Mouse (Mus musculus): Measurements from ENCODE around the gene Ipo11. TPM values are rescaled to one million over a fixed set of nuclear protein-coding genes. Genes with fewer than 3 reads are reported as not detected.

Gene Ipo11
- polyA plus RNA-seq (2012; ENCODE audit: insufficient read depth, insufficient read length, missing spikeins) = 24.3 and 25.3 TPM in 2 replicates

DNA sequence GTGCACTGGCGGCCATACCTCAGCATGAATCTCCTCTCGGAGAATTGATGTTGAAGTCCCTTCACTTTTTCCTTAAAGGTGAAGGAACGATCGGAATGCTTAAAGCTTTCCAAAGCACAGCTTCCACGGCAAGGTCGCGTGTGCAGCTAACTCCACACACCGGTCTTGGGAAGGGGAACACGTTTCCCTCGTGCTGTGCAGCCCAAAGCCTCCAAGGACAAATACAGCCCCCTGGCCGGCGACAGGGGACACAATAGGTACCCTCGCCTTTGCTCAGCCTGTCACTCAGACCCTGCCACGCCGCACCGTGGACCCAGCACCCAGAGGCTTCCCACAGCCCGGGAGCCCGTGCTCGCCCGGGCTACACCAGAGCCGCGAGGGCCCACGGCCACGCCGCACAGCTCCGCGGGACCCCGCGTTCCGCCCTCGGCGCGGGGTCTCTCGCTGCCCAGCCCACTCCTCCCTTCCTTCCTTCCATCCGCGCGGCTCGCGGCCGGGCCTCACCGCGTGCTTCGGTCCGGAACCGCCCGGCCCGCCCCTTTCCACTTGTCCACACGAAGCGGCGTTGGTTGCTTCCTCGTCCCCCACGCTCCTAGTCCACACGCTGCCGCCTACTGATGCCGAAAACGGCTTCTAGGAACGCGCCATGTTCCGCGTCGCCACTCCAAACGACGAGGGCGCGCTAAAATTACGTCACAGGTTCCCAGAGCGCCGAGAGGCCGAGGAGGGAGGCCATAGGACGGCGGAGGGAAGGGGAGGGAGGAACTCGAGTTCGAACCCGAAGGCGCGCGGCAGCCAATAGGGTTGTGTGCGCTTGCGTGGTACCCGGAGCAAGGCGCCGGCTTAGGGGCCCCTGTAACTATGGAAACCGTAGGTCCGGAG is at the start of gene Ipo11:
Ipo11 (minus strand) TSS at position 703 of the 882 bp plus-strand sequence.
- Histone ChIP-seq H3K27ac (ENCODE audit: insufficient read depth, low read depth, low read length) (peak within 1 kb of the TSS; percentile 20; the same call in 1 of the 2 replicates), H3K4me3 (ENCODE audit: insufficient read depth, low read length) (peak within 1 kb of the TSS; percentile 99), H3K4me1 (ENCODE audit: control insufficient read depth, insufficient read depth, low read length) (peaks cover 7% of the 10 kb centered on the region)
- no peak for TF ChIP-seq POLR2A (IDR thresholded peaks at IDR 0.05; ENCODE audit: borderline replicate concordance, low read depth, low read length)
- TF ChIP-seq CTCF (IDR thresholded peaks at IDR 0.05; ENCODE audit: low read depth, low read length) = no peak

DNA sequence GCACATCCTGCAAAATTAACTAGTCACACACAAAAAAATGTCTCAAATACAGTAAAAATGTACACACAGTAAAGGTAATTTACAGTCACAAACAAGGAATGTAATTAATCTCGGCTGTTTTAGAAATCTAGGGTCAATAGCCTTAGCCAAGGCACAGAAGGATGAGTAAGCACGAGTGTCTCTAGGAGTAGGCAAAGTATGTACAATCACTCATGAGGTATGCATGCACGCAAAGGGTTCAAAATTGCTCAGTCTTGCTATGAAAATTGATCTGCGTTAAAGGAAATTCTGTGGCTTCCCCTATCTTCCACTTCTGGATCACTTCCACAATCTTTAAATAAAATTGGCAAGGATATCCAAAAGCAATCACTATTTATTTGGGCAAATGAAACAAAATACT is 24.7 kb upstream of the Ipo11 start:
- Histone ChIP-seq H3K4me3 (ENCODE audit: insufficient read depth, low read length) (no peak overlapping the region), H3K4me1 (ENCODE audit: control insufficient read depth, insufficient read depth, low read length) (no peaks in the 10 kb centered on the region), H3K27ac (ENCODE audit: insufficient read depth, low read depth, low read length) (no peak overlapping the region)
- no peak for TF ChIP-seq CTCF (IDR thresholded peaks at IDR 0.05; ENCODE audit: low read depth, low read length)
- no peak for TF ChIP-seq POLR2A (IDR thresholded peaks at IDR 0.05; ENCODE audit: borderline replicate concordance, low read depth, low read length)

DNA sequence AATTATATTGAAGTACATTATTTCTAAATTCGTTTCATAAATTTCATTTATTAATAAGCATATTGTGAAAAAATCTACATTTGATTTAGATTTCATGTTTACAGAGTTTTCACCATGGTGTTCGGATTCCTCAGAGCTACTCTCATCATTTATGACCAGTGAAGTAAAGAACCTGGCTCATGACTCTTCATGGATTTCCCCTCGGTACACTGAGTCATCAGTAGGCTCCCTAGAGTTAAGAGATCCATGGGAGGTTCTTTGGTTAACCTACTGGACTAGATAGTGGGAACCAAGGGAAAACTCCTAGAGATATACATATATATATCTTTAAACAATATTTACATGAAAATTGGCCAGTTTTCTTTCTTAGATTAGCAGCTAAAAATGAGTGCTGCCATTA is 23.8 kb upstream of the Ipo11 start:
- no peaks in the 10 kb centered on the region for H3K4me1 ChIP-seq (ENCODE audit: control insufficient read depth, insufficient read depth, low read length)
- H3K27ac ChIP-seq (ENCODE audit: insufficient read depth, low read depth, low read length) = no peak overlapping the region
- no peak overlapping the region for H3K4me3 ChIP-seq (ENCODE audit: insufficient read depth, low read length)
- no peak for TF ChIP-seq POLR2A (IDR thresholded peaks at IDR 0.05; ENCODE audit: borderline replicate concordance, low read depth, low read length)
- TF ChIP-seq CTCF (IDR thresholded peaks at IDR 0.05; ENCODE audit: low read depth, low read length) = no peak

DNA sequence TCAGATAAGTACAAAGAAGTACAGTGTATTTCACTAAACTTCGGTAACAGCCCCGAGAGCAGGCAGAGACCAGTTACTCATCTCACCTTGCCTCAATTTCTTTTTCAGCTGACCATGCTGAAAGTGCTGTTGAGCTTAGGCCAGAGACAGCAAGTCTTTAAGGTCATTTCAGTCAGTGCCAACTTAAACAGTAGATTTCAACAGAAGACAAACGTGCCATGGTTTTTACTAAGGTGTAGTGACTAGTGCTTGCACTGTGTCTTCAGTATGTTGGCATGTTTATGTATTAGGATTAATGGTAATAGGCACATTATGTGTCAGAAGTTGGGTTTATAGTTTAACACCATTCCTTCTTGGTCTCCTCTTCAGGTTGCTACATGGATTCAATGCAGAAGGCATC is 21.5 kb upstream of the Ipo11 start:
- Histone ChIP-seq H3K4me1 (ENCODE audit: control insufficient read depth, insufficient read depth, low read length) (no peaks in the 10 kb centered on the region), H3K4me3 (ENCODE audit: insufficient read depth, low read length) (no peak overlapping the region)
- TF ChIP-seq POLR2A (IDR thresholded peaks at IDR 0.05; ENCODE audit: borderline replicate concordance, low read depth, low read length) (no peak), CTCF (IDR thresholded peaks at IDR 0.05; ENCODE audit: low read depth, low read length) (no peak)

DNA sequence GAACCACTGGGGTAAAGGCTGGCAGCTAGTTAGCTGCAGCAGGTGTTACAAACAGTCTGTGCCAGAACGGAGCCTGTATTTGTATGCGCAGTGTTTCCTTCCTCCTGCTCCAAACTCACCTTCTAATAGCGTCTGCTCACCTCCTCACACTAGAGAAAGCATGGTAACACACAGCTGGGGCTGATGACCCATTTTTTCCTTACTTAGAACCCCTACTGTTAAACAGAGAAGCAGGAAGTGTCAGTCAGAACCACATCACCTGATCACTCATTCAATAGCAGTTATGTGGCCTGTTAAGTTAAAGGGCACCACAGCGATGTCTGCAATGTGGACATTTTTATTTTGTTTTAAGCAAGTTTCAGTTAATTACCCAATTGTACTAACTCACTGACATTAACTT is 20.8 kb upstream of the Ipo11 start:
- H3K27ac ChIP-seq (ENCODE audit: insufficient read depth, low read depth, low read length) = no peak overlapping the region
- H3K4me3 ChIP-seq (ENCODE audit: insufficient read depth, low read length) = no peak overlapping the region
- no peak for TF ChIP-seq POLR2A (IDR thresholded peaks at IDR 0.05; ENCODE audit: borderline replicate concordance, low read depth, low read length)
- TF ChIP-seq CTCF (IDR thresholded peaks at IDR 0.05; ENCODE audit: low read depth, low read length) = no peak
- H3K4me1 ChIP-seq (ENCODE audit: control insufficient read depth, insufficient read depth, low read length) = no peaks in the 10 kb centered on the region

More for the DNA sequence above, 21.5 kb upstream of the Ipo11 start:
- H3K27ac ChIP-seq (ENCODE audit: insufficient read depth, low read depth, low read length) = no peak overlapping the region

GRCm38 (mm10) chr13:106954880-106955279 is 18.1 kb upstream of the Ipo11 start:
- Histone ChIP-seq H3K4me3 (ENCODE audit: insufficient read depth, low read length) (no peak overlapping the region), H3K27ac (ENCODE audit: insufficient read depth, low read depth, low read length) (no peak overlapping the region), H3K4me1 (ENCODE audit: control insufficient read depth, insufficient read depth, low read length) (no peaks in the 10 kb centered on the region)
- TF ChIP-seq CTCF (IDR thresholded peaks at IDR 0.05; ENCODE audit: low read depth, low read length) (no peak), POLR2A (IDR thresholded peaks at IDR 0.05; ENCODE audit: borderline replicate concordance, low read depth, low read length) (no peak)

- TF ChIP-seq POLR2A (IDR thresholded peaks at IDR 0.05; ENCODE audit: borderline replicate concordance, low read depth, low read length) (no peak), CTCF (IDR thresholded peaks at IDR 0.05; ENCODE audit: low read depth, low read length) (no peak)
- H3K27ac ChIP-seq (ENCODE audit: insufficient read depth, low read depth, low read length) = no peak overlapping the region
- peak overlapping the region; percentile 74 for H3K4me3 ChIP-seq (ENCODE audit: insufficient read depth, low read length)
- H3K4me1 ChIP-seq (ENCODE audit: control insufficient read depth, insufficient read depth, low read length) = peaks cover 10% of the 10 kb centered on the region
Measured at GRCm38 (mm10) chr13:106947583-106947982, 10.8 kb upstream of the Ipo11 start.

DNA sequence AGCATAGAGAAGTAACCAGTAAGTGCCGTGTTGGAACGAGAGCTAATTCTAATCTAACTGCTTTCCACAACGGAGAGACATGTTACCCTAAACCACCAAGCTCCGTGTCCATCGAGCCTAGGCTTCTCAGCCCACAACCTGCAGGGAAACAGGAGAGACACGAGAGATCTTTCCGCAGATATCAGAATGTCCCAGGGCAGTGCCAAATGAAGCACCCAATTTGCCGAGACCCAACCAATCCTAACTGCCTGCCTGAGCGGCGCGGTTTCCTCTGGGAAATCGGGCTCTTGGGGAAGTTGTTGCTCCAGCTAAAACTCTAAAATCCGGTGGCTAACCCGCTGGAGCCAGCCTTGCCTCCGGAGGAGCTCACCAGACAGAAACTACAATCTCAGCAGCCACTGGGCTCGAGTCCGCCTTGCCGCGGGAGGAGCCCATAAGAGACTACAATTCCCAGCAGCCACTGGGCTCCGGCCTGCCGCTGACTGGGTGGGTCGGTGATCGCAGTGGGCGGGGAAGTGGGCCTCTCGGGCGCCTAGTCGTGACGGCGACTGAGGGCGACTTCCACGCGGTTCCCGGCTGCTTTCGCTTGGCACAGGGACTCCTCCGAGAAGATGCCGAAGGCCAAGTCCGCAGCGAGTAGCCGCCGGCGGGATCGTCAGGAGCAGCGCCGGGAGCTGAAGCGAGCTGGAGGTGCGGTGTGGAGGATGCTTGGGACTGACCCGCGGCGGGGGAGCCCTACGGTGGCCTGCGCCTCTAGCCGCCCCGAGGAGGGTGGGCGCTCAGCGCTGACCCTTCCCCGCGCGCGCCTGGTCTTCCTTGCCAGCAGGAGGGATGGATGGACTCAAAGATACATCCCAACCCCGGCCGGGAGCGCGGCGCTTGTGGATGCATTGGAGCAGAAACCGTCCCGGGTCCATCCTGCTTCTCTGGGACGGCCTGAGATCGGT is 10.1 kb upstream of the Ipo11 start, which contains the start of gene Dimt1:
Dimt1 (plus strand) TSS at position 534 of the 947 bp plus-strand sequence.
- peak within 1 kb of the TSS; percentile 74 for H3K4me3 ChIP-seq (ENCODE audit: insufficient read depth, low read length)
- TF ChIP-seq POLR2A (IDR thresholded peaks at IDR 0.05; ENCODE audit: borderline replicate concordance, low read depth, low read length) (0 out of 2 replicates have a peak, but pooled peaks have one; percentile 55), CTCF (IDR thresholded peaks at IDR 0.05; ENCODE audit: low read depth, low read length) (no peak)
- H3K4me1 ChIP-seq (ENCODE audit: control insufficient read depth, insufficient read depth, low read length) = peaks cover 10% of the 10 kb centered on the region
- peak within 1 kb of the TSS; percentile 61 for H3K27ac ChIP-seq (ENCODE audit: insufficient read depth, low read depth, low read length)

DNA sequence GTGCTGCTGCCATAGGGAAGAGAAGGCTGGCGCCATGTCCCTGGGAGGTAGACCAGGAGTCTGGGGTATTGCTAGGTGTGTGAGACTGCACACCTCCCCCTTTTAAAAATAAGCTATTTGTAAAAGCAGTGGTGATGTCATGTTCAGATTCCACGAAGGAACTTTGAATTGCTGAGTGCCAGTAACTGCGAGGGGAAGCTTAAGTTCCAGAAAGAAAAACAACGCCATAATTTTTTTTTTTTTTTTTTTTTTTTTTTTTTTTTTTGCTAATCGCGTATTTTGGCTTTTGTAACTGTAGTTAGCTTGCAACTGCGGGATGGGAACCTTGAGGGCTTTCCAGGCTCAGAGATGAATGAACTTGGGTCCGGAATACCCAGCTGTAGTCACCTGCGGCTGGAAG is 8.8 kb upstream of the Ipo11 start:
- H3K4me3 ChIP-seq (ENCODE audit: insufficient read depth, low read length) = no peak overlapping the region
- peaks cover 10% of the 10 kb centered on the region for H3K4me1 ChIP-seq (ENCODE audit: control insufficient read depth, insufficient read depth, low read length)
- TF ChIP-seq POLR2A (IDR thresholded peaks at IDR 0.05; ENCODE audit: borderline replicate concordance, low read depth, low read length) = no peak
- TF ChIP-seq CTCF (IDR thresholded peaks at IDR 0.05; ENCODE audit: low read depth, low read length) = no peak
- H3K27ac ChIP-seq (ENCODE audit: insufficient read depth, low read depth, low read length) = no peak overlapping the region

Data from bone marrow macrophage, adult 2 months (primary cell).